Mouse (Mus musculus): ENCODE measurements at regions not wholly inside any gene's neighbourhood (a gene's known extent, or its start where the extent isn't known, plus 50 kb on each side); places are given as distances from the start of the nearest gene placed in this dataset.

GRCm38 (mm10) chr11:111706882-111707281, 640.9 kb downstream of the Kcnj2 start:
- DNase-seq (ENCODE audit: low spot score): no peak

- no peak for DNase-seq (ENCODE audit: low spot score)
These were observed 649.4 kb downstream of the Kcnj2 start for GRCm38 (mm10) chr11:111715401-111715800.

- DNase-seq (ENCODE audit: low spot score): no peak
These were observed 656.3 kb downstream of the Kcnj2 start for GRCm38 (mm10) chr11:111722276-111722675.

GRCm38 (mm10) chr11:111728148-111728547, 662.2 kb downstream of the Kcnj2 start:
- no peak for DNase-seq (ENCODE audit: low spot score)

- DNase-seq (ENCODE audit: low spot score): no peak
These were observed 666.1 kb downstream of the Kcnj2 start for GRCm38 (mm10) chr11:111732096-111732495.

- no peak for DNase-seq (ENCODE audit: low spot score)
These were observed 669.5 kb downstream of the Kcnj2 start for GRCm38 (mm10) chr11:111735446-111735845.

- no peak for DNase-seq (ENCODE audit: low spot score)
These were observed 670.0 kb downstream of the Kcnj2 start for GRCm38 (mm10) chr11:111735961-111736360.

- no peak for DNase-seq (ENCODE audit: low spot score)
These were observed 677.4 kb downstream of the Kcnj2 start for GRCm38 (mm10) chr11:111743356-111743755.

- no peak for DNase-seq (ENCODE audit: low spot score)
These were observed 681.4 kb downstream of the Kcnj2 start for GRCm38 (mm10) chr11:111747262-111747946.

GRCm38 (mm10) chr11:111747947-111748322, 682.0 kb downstream of the Kcnj2 start:
- no peak for DNase-seq (ENCODE audit: low spot score)

- DNase-seq (ENCODE audit: low spot score): no peak
These were observed 682.5 kb downstream of the Kcnj2 start for GRCm38 (mm10) chr11:111748496-111748895.

GRCm38 (mm10) chr11:111754735-111755134, 688.8 kb downstream of the Kcnj2 start:
- DNase-seq (ENCODE audit: low spot score): no peak

- no peak for DNase-seq (ENCODE audit: low spot score)
These were observed 697.1 kb downstream of the Kcnj2 start for GRCm38 (mm10) chr11:111763081-111763480.

- DNase-seq (ENCODE audit: low spot score): no peak
These were observed 700.5 kb downstream of the Kcnj2 start for GRCm38 (mm10) chr11:111766371-111767011.

GRCm38 (mm10) chr11:111767012-111767392, 701.0 kb downstream of the Kcnj2 start:
- DNase-seq (ENCODE audit: low spot score): no peak

GRCm38 (mm10) chr11:111774108-111774679, 708.2 kb downstream of the Kcnj2 start:
- DNase-seq (ENCODE audit: low spot score): no peak

GRCm38 (mm10) chr11:111781321-111781720, 715.4 kb downstream of the Kcnj2 start:
- no peak for DNase-seq (ENCODE audit: low spot score)

GRCm38 (mm10) chr11:111791267-111791926, 725.4 kb downstream of the Kcnj2 start:
- no peak for DNase-seq (ENCODE audit: low spot score)

- DNase-seq (ENCODE audit: low spot score): no peak
These were observed 735.1 kb downstream of the Kcnj2 start for GRCm38 (mm10) chr11:111801033-111801432.

GRCm38 (mm10) chr11:111816176-111816775, 750.3 kb downstream of the Kcnj2 start:
- DNase-seq (ENCODE audit: low spot score): no peak

- DNase-seq (ENCODE audit: low spot score): no peak
These were observed 752.2 kb downstream of the Kcnj2 start for GRCm38 (mm10) chr11:111818124-111818523.

GRCm38 (mm10) chr11:111820356-111820755, 754.4 kb downstream of the Kcnj2 start:
- no peak for DNase-seq (ENCODE audit: low spot score)

Measured in urinary bladder, adult 2 months (tissue).